Mouse (Mus musculus): ENCODE measurements around the gene Klhl36. TPM values are rescaled to one million over a fixed set of nuclear protein-coding genes. Genes with fewer than 3 reads are reported as not detected.

The Klhl36 gene
- polyA plus RNA-seq (2012; rRNA removed; ENCODE audit: low replicate concordance), result 20.4 and 49.9 TPM in 2 replicates

GRCm38 (mm10) chr8:119861706-119862389 lies at the start of gene Klhl36:
Klhl36 (plus strand) TSS chr8:119862266.

GRCm38 (mm10) chr8:119840275-119840808 lies 21.7 kb upstream of the Klhl36 start, which contains the start of gene Cotl1:
Cotl1 (minus strand) TSS chr8:119840544.

GRCm38 (mm10) chr8:119909944-119910546 lies 48.0 kb downstream of the Klhl36 start, which contains the start of gene Usp10:
Usp10 (plus strand) TSS chr8:119910360.

GRCm38 (mm10) chr8:119910547-119911257 lies 48.6 kb downstream of the Klhl36 start, which contains the start of gene Gm20388:
Gm20388 (plus strand) TSS chr8:119910841.

Other genes with a start within 250 kb of the Klhl36 start
- not detected in 2 replicates for gene Adad2, start 249.5 kb upstream of the Klhl36 start, polyA plus RNA-seq (2012; rRNA removed; ENCODE audit: low replicate concordance)
- gene Kcng4, start 226.6 kb upstream of the Klhl36 start, polyA plus RNA-seq (2012; rRNA removed; ENCODE audit: low replicate concordance), result 1.4 and 1.7 TPM in 2 replicates
- gene Wfdc1, start 195.9 kb upstream of the Klhl36 start, polyA plus RNA-seq (2012; rRNA removed; ENCODE audit: low replicate concordance), result 8.0 and 21.8 TPM in 2 replicates
- 2.5 and 2.9 TPM in 2 replicates for gene Atp2c2, start 162.3 kb upstream of the Klhl36 start, polyA plus RNA-seq (2012; rRNA removed; ENCODE audit: low replicate concordance)
- gene Tldc1, start 83.8 kb upstream of the Klhl36 start, polyA plus RNA-seq (2012; rRNA removed; ENCODE audit: low replicate concordance), result 9.8 and 10.4 TPM in 2 replicates
- 212 and 609 TPM in 2 replicates for gene Cotl1, start 21.7 kb upstream of the Klhl36 start, polyA plus RNA-seq (2012; rRNA removed; ENCODE audit: low replicate concordance)
- gene Usp10, start 48.1 kb downstream of the Klhl36 start, polyA plus RNA-seq (2012; rRNA removed; ENCODE audit: low replicate concordance), result 43.6 and 78.8 TPM in 2 replicates
- 79.6 and 91.0 TPM in 2 replicates for gene Gm20388, start 48.6 kb downstream of the Klhl36 start, polyA plus RNA-seq (2012; rRNA removed; ENCODE audit: low replicate concordance)
- gene Crispld2, start 130.2 kb downstream of the Klhl36 start, polyA plus RNA-seq (2012; rRNA removed; ENCODE audit: low replicate concordance), result 26.0 and 30.3 TPM in 2 replicates
- 71.1 and 82.0 TPM in 2 replicates for gene Zdhhc7, start 239.2 kb downstream of the Klhl36 start, polyA plus RNA-seq (2012; rRNA removed; ENCODE audit: low replicate concordance)